Mouse (Mus musculus) cerebellum, adult 9-11 months (tissue): Measurements from ENCODE around the gene Anks1.

ENCODE experiments used
- DNase-seq: peaks from one replicate; pipeline ENCODE4 v3.0.0; 2022

Anks1 gene

GRCm38 (mm10) chr17:28104416-28104815, 195.3 kb downstream of the Anks1 start:
- no peak for DNase-seq

- no peak for DNase-seq
Measured at GRCm38 (mm10) chr17:28106352-28106751, 197.2 kb downstream of the Anks1 start.

GRCm38 (mm10) chr17:28107275-28107674, 198.2 kb downstream of the Anks1 start:
- DNase-seq = no peak

- DNase-seq = no peak
Measured at GRCm38 (mm10) chr17:28112266-28112665, 203.2 kb downstream of the Anks1 start.
